In genomic region chr4:47251693-47252435, GRCm38 (mm10) we compare ENCODE assay signal across 8 mouse cellular contexts. TPM values are rescaled to one million over a fixed set of nuclear protein-coding genes. Genes with fewer than 3 reads are reported as not detected.
DNase-seq lines count a peak whose midpoint lies in the region; ATAC-seq lines count a peak whose summit lies in the region.
"Had no signal": no experiment of that assay in that cellular context is flagged by ENCODE, and none has a peak within 500 bp of the region (broad histone marks: within the 10 kb centered on the region; RNA-seq: fewer than 3 reads in every experiment).

No protein-coding gene starts in this region.

- no peak for DNase-seq in limb, embryonic 10.5 days (ENCODE audit: low spot score)
- peak; percentile 73 to 85 for DNase-seq in cerebellum, postnatal 10 days
- DNase-seq in heart, postnatal 10 days, result peak; percentile 60 to 63
- peak; percentile 35 for DNase-seq in right cerebral cortex, postnatal 14 days
- no peak for DNase-seq in embryonic facial prominence, embryonic 10.5 days (ENCODE audit: low spot score)

- peak overlapping the region; percentile 33; the same call in 1 of the 2 replicates for H3K27ac ChIP-seq in limb, embryonic 15.5 days
- H3K27ac ChIP-seq in limb, embryonic 10.5 days, result no peak overlapping the region
- no peak overlapping the region for H3K27ac ChIP-seq in embryonic facial prominence, embryonic 10.5 days (replicated peaks)
- H3K27ac ChIP-seq: hindbrain, embryonic 15.5 days had no signal

- no peak for ATAC-seq in limb, embryonic 15.5 days (ENCODE audit: insufficient number of reproducible peaks, low FRiP score, low TSS enrichment, low read depth)
- no peak for ATAC-seq in inflammation-experienced regulatory T-cells, adult 6 months

- no peaks in the 10 kb centered on the region for H3K36me3 ChIP-seq in limb, embryonic 15.5 days
- no peaks in the 10 kb centered on the region for H3K36me3 ChIP-seq in limb, embryonic 10.5 days
- no peaks in the 10 kb centered on the region for H3K36me3 ChIP-seq in embryonic facial prominence, embryonic 10.5 days (replicated peaks)
- H3K36me3 ChIP-seq: hindbrain, embryonic 15.5 days had no signal

- H3K27me3 ChIP-seq in limb, embryonic 15.5 days, result no peaks in the 10 kb centered on the region
- no peaks in the 10 kb centered on the region for H3K27me3 ChIP-seq in limb, embryonic 10.5 days (ENCODE audit: low read depth, poor library complexity, severe bottlenecking)
- H3K27me3 ChIP-seq in embryonic facial prominence, embryonic 10.5 days (replicated peaks; ENCODE audit: low read depth, poor library complexity, severe bottlenecking), result no peaks in the 10 kb centered on the region
- H3K27me3 ChIP-seq: hindbrain, embryonic 15.5 days had no signal

- H3K9me3 ChIP-seq in limb, embryonic 15.5 days, result no peaks in the 10 kb centered on the region
- no peaks in the 10 kb centered on the region for H3K9me3 ChIP-seq in limb, embryonic 10.5 days (replicated peaks)
- H3K9me3 ChIP-seq in embryonic facial prominence, embryonic 10.5 days, result 0 out of 2 replicates have a peak, but pooled peaks cover 5% of the 10 kb centered on the region
- H3K9me3 ChIP-seq: hindbrain, embryonic 15.5 days had no signal

- no peak overlapping the region for H3K4me3 ChIP-seq in limb, embryonic 15.5 days
- H3K4me3 ChIP-seq in limb, embryonic 10.5 days, result no peak overlapping the region
- no peak overlapping the region for H3K4me3 ChIP-seq in embryonic facial prominence, embryonic 10.5 days
- H3K4me3 ChIP-seq: hindbrain, embryonic 15.5 days had no signal

- H3K4me1 ChIP-seq in limb, embryonic 15.5 days, result peaks cover 26% of the 10 kb centered on the region
- H3K4me1 ChIP-seq in limb, embryonic 10.5 days, result no peaks in the 10 kb centered on the region
- H3K4me1 ChIP-seq in embryonic facial prominence, embryonic 10.5 days, result peaks cover 9% of the 10 kb centered on the region
- H3K4me1 ChIP-seq: hindbrain, embryonic 15.5 days had no signal

- intact Hi-C loops in heart, postnatal 10 days (cut with DNase I), result no loop called here

- no peak overlapping the region for H3K9ac ChIP-seq in limb, embryonic 15.5 days
- H3K9ac ChIP-seq: hindbrain, embryonic 15.5 days had no signal

- WGBS in limb, embryonic 15.5 days, result 70% methylated on average over 11 of the region's 11 CpGs
- 88% methylated on average over 11 of the region's 11 CpGs for WGBS in limb, embryonic 10.5 days
- WGBS in embryonic facial prominence, embryonic 10.5 days, result 90% methylated on average over 11 of the region's 11 CpGs

- no peak overlapping the region for H3K4me2 ChIP-seq in limb, embryonic 15.5 days
- H3K4me2 ChIP-seq: hindbrain, embryonic 15.5 days had no signal

RNA-seq across cellular contexts. Expression of gene Col15a1, which starts 43.9 kb away (rescaled TPM):
- polyA plus RNA-seq in limb, embryonic 15.5 days (2015; fragmentation: Nextera tagmentation; extraction: Ambion mirVana), result 25.0 and 26.9 TPM in 2 replicates
- 4.9 and 8.4 TPM in 2 replicates for polyA plus RNA-seq in limb, embryonic 10.5 days (2016; fragmentation: Nextera tagmentation; extraction: Ambion mirVana)
- 100 to 1,000 TPM; 315 to 324 TPM for total RNA-seq in heart, postnatal 10 days (2021)
- polyA plus RNA-seq in embryonic facial prominence, embryonic 10.5 days (2016; fragmentation: Nextera tagmentation; extraction: Ambion mirVana), result 6.7 and 8.1 TPM in 2 replicates
- polyA plus RNA-seq in inflammation-experienced regulatory T-cells, adult 6 months (2017; shearing (Covaris generic)), result 1 to 10 TPM in 2 of 3 experiments, under 1 TPM in 1; 0.45 to 2.2 (median 1.6) TPM

Comparison
In these comparisons a context has a peak if more than half of its experiments do, and no peak if none do; other contexts are left out.
1. DNase-seq: peak in cerebellum, postnatal 10 days (2 of 2), heart, postnatal 10 days (2 of 2) and right cerebral cortex, postnatal 14 days (single experiment); none in limb, embryonic 10.5 days (single experiment) and embryonic facial prominence, embryonic 10.5 days (single experiment).